Mouse (Mus musculus): ENCODE measurements around the gene Cry2.
A peak's percentile ranks its signal among the peaks of the same experiment; 100 is the strongest.
"Not testable (repeated sequence)": the region's sequence is repeated elsewhere in the genome, so short reads cannot be mapped to it uniquely, and the experiment has no call there.

Gene Cry2

DNA sequence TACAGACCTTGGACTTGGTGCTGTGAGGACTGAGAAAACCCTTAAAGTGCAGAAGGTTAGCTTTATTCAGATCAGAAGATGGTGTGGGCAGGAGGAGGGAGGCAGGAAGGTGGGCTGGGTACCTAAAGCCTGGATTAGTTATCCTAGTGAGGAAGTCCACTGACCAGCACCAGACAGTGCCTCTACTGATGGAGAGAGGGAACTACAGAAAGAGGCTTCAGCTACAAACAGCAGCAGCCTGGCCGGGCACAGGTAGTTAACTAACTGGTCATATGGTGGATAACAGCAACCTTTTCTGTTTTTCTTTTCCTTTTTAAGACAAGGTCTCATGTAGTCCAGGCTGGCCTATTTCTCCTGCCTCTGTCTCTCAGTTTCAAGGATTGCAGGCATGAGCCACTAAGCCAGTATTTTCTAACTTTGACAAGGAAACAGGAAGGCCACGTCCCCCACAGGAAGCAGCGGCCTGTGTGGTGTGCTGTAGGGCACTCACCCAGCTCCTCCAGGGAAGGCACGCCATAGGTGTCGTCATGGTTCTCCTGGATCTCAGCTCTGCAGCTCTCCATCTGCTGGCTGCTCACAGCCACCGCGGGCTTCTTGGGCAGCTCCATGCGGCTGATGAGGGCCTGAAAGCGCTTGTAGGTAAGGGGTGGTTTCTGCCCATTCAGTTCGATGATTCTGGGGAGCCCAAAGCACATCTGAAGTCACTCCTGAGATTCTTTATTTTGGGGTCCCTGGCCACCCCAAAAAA, 11.3 kb downstream of the Cry2 start:
- peak; percentile 17 for DNase-seq (ENCODE audit: low read depth, low spot score)

DNA sequence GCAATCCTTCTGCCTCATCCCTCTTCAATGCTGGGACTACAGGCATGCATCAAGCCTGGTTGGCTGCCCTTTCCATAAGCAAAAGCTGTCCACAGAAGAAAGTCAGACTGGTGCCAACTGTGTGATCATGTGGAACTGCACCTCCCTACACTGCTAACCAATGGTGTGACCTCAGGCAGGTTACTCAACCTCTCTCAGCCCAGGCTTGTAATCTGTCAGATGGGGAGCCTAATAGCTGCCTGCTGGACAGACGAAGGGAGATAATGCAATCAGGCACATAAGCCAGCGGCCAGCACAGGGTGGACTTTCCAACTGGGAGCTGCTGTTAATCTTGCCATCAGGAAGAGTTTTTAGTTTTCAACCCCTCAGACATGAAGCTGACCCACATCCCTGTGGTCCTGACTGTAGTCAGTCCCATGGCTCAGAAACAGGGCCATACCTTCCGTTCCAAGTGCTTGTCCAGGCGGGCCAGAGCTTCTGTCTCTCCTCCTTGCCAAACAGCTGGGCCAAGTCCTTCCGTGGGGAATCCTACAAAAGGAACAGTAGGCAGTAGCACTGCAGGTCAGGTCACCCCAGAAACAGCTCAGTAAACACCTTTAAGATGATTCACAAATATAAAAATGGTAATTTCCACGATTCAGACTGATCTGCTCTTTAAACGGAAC, 12.0 kb downstream of the Cry2 start:
- DNase-seq (ENCODE audit: low read depth, low spot score): no peak

DNA sequence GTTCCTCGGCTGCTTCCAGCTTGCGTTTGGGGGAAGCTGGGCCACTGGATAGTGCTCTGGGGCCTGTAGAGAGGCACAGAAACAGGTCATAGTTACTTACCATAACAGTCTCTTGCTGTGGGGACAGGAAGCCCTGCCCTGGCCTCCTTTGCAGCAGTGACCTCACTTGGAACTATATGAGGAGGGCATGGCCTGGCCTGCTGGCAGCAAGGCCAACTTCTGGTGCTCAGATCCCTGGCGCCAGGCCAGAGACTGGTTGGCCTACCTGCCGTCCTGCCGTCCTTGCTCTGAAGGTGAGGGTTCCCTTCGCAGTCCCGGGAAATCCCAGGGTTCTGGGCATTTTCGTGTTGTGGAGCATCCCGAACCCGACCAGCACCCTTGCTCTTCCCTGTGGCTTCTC, 22.1 kb downstream of the Cry2 start:
- DNase-seq (ENCODE audit: low read depth, low spot score): no peak

DNA sequence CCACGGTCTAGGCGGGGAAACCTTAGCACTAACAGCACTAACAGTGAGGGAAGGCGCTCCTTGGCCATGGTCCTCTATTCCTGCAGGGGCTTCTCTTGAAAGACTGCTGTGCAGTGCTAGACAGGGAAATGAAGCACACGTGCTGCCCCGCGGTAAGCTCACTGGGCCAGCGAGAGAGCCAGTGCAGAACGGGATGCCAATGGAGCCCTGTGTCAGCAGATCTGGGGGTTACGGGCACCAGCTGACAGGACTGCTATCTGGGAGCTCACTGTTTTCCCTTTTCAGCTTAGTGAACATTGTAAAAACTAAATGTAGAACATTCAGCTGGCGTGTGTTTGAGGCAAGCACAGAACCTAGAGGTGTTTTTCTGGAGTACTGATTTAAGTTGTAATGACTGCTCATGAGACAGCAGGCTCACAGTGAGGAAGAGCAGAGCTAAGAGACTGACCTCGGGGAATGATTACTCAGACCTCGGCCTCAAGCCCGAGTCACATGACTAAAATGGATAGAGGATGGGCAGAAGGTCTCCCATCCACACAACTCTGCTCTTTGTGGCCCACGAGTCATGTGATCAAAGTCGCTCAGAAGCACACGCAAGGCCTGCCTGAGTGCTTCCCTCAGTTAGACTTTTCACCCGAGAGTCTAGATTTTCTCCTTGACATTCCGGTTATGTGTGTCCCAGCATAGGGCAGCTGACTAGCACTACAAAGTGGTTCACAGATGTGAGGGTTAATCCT, 25.4 kb downstream of the Cry2 start:
- no peak for DNase-seq (ENCODE audit: low read depth, low spot score)

DNA sequence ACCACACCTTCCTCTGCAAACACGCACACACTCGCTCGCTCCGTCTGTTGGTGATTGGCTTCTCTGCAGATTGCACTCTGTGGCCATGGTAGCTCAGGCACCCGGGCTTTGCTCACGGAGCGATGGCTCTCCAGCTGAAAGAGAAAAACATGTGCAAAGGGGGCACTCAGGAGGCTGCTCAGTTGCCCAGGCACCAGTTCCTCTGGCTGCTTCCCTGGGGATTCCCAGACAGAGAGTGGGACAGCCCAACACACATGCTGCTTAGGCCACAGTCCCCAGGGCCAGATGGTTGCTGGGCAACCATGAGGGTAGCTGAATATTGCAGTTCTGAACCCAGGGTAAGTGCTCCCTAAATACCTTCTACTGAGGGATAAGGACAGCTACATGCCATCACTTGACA, 28.2 kb downstream of the Cry2 start:
- peak; percentile 21 for DNase-seq (ENCODE audit: low read depth, low spot score)

DNA sequence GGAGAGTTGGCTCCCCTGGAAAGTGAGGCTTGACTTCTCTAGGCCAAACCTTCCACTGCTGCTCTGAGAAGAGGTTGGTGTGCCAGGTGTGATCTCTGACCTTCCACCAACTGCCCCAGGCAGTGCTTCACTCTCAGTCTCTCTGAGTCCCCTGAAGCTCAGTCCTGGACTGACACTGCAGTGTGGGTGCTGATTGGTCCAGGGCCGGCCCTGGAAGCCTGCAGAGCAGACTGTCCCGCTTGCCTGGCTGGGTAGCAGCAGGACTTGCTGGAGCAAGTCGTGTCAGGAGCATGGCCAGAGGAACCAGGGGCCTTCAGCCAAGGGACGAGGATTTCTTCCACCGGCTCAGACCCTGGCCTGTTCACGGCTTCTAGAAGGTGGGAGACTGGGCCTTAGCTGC, 29.1 kb downstream of the Cry2 start:
- no peak for DNase-seq (ENCODE audit: low read depth, low spot score)

DNA sequence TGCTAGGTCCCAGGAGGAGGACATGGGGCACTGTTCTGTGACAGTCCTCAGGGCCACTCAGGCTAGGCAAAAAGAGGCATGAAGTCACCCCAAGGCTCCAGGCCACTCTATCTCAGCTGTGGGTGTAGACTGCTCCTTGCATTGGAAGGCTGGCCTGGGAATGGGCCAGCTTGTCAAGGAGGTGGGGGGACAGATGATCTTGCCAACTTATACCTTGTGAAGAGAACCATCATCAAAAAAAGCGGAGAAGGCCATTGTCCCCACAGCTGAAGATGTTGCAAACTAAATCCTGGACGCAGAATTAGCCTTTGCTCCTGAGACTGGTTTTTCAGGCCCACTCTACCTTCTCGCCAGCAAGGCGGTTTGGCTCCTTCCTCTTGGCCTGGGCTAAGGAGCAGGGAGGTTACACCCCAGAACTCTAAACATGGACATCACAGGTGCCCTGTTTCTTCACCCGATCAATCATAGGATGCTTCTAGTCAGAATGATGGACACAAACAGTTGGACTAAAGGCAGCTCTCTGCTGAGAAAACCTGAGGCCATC, 30.0 kb downstream of the Cry2 start:
- no peak for DNase-seq (ENCODE audit: low read depth, low spot score)

DNA sequence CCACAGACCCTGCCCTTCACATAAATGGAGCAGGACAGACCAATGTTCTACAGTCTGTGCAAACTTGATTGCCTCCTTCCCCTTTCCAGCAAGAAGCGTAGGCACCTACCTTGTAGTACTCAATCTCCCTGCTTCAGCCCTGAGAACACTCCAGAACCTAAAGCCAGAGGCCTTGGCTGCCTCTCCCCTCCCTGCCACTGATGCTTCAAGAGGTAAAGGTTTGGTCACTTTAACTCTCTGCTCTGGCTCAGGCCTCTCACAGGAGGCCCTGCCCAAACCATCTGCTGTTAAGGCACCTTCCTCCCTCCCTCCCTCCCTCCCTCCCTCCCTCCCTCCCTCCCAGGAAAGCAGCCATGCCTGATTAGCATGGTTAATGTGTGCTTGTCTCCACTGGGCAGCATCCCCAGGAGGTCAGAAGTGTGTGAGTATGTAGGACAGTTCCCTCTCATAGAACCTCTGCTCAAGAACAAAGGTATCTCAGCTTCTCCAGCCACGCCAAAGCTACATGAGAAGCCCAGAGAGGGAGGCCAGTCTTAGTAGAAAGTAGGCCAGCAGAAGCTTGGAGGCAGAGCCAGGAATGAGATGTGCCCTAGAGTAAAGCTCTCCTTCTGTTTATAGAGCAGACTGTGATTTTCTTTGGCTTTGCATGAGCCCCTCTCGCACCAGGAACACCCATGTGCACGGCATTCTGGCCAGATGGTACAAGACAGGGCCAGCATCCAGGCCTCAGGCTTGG, 31.1 kb downstream of the Cry2 start:
- no peak for DNase-seq (ENCODE audit: low read depth, low spot score)

DNA sequence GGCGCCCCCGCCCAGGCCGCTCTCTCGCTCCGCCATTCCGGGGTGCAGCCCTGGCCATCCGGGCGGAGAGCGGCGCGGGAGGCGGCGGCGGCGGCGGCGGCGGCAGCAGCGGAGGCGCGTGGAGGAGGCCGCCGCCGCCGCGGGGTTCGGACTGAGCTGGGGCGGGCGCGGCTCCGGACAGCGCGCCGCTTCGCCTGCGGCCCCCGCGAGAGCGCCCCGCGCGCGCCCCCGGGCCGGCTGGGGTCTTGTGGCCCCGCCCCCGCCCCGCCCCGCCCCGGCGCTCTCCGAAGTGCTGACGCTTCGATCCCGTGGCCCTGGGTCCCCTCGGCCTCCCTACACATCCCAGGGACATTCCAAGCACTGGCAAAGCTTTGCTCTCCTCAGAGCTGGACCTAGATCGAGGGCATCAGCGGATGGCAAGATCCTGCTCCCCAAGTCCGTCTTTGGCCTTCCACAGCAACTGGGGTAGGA, 32.7 kb downstream of the Cry2 start, which contains the start of gene Mapk8ip1:
Mapk8ip1 (minus strand) TSS at position 173 of the 471 bp plus-strand sequence.
- DNase-seq (ENCODE audit: low read depth, low spot score): no peak

DNA sequence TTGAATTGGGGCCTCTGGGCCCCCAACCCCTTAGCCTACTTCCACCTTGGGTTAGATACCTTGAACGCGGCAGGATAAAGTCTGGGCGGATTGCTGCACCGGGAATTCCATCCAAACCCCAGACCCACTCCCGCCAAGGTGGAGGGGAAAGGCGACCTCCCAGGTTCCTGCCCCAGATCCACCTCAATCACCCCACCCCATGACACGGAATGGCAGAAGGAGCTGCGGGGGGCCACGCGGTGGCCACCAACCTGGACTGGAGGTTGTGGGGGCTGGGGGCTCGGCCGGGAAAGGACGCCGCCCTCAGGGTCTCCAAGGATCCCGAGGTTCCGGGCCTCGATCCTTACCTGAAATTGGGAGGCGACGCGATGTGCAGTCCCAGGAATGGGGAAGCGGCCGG, 33.2 kb downstream of the Cry2 start:
- no peak for DNase-seq (ENCODE audit: low read depth, low spot score)

DNA sequence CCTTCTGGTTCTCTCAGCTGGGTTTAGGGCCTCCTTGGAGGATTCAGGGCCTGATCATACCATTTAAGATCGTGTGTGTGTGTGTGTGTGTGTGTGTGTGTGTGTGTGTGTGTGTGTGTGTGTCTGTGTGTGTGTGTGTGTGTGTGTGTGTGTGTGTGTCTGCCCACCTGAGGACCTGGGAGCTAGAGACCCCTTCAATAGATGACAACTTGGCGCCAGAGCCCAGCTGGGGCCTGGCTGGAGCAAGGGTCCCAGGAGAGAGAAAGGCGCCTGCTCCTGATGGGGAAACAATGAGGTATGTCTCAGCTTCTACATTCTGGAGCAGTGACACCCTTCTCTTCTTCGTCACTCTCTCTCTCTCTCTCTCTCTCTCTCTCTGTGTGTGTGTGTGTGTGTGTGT, 34.0 kb downstream of the Cry2 start:
- DNase-seq (ENCODE audit: low read depth, low spot score): not testable (repeated sequence)

DNA sequence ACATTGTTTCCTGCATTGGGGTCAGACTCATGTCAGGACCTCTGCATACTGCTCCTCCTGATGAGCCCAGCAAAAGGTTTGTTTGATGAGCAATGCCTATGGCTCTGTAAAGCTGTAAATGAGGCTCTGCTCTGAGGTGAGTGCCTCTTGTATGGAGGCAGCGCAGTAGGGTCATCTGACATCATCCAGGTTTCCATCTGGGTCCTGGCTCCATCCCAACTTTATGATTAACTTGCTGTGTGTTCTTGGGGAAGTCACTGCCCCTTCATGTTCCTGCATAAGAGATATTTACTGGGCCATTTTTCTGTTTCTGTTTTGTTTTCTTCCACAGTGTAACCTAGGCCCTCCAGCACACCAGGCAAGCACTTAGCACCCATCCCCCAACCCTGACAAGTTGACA, 36.4 kb downstream of the Cry2 start:
- no peak for DNase-seq (ENCODE audit: low read depth, low spot score)

DNA sequence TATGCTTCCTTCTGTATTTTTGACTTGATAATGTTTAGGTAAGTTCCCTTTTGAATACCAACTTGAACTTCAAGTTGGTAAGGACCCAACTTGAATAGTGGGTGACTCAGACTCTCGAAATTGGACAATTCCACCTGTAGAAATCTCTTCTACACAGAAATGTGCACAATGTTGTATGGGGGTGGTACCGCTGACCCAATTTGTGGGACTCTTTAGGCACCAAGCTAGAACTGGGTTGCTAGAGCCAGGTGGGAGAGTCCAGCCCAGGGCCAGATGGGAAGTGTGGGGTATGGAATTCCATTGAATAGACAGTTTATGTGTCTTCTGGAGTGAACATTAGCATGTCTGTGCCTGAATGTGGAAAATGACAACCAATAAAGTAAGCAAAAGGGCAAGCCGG, 38.3 kb downstream of the Cry2 start:
- DNase-seq (ENCODE audit: low read depth, low spot score): no peak

DNA sequence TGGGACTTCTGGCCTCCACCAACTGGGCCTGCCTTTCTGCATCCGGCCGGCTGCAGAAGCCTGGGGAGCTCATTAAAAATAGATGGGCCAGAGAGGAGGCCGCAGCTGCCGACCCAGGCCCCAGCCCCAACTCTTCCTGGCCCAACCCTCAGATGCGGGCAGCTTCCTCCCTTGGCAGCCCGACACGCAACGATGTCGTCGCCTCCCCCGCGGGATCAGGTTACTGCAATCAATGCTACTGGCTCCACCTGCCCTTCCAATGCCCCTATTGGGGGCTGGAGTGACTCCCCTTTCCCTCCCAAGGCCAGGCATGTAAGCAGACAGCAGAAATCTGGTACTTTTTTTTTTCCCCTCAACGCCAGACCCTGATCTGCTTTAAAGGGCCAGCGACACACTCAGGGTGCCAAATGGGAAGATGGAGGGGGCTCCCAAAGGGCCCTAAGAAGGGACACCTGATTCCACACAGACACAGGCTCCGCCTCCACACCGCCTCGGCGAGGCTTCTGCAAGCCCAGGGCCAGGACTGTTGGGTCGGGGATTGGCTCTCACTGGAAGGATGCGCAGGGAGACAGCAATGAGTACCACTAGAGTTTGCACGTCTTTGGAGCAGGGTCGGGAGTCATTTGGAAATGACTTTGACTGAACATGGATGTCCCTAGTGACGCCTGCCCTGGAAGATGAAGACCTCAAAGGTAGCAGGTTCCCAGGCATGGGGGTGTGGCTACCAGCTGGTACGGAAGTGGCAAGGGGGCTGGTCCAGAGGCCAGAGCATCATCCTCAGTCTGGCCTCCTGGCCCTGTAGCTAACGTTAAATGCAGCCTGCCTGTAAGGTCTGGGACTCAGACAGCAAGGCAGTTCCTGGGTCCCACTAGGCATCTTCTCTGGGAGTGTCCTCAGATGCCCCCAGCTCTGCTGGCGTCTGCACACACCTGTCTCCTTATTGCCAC, 41.3 kb downstream of the Cry2 start:
- DNase-seq (ENCODE audit: low read depth, low spot score): no peak

DNA sequence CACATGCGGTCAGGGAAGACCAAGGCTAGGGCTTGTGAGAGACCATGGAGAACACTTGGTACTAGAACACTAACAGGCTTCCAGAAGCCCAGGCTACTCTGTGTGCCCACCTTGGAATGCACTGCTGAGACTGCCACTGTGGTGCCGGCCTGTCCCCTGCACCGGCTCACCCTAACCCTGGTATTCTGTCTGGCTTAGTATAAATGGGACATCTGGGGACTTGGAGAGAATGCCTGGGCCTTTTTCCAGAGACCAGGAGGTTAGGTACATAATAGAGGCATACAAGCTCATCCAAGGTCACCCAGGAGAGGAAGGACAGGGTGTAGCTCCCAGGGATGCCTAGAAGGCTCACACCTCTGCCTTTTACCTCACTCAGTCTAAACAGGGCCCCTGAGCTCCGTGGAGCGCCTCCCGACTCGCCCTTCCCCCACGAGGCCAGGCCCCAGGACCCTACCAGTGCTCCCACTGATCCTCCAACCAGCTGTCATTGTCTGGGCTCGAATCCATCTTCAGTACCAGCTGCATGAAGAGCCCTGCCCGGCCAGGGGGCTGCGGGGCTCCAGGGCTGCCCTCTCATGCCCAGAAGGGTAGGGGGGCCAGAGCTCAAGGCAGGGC, 42.0 kb downstream of the Cry2 start:
- DNase-seq (ENCODE audit: low read depth, low spot score): no peak

DNA sequence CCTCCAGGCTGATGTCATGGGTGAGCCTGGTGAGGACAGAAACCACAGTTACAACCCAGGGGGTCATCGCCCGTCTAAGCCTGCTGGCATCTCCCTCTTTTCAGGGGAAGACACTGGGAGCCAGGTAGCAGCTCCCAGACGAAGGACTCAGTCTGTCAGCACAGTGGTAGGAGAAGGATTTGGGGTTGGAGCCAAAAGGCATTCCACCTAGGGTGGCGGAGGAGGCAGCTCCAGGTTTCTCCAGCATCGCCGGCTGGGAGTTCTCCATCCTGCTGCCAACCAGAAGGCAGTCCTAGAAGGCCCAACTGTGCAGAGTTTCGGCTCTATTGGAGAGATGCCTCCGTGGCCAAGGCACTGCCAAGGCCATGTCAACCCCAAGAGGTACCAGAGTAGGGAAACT, 42.7 kb downstream of the Cry2 start:
- no peak for DNase-seq (ENCODE audit: low read depth, low spot score)

DNA sequence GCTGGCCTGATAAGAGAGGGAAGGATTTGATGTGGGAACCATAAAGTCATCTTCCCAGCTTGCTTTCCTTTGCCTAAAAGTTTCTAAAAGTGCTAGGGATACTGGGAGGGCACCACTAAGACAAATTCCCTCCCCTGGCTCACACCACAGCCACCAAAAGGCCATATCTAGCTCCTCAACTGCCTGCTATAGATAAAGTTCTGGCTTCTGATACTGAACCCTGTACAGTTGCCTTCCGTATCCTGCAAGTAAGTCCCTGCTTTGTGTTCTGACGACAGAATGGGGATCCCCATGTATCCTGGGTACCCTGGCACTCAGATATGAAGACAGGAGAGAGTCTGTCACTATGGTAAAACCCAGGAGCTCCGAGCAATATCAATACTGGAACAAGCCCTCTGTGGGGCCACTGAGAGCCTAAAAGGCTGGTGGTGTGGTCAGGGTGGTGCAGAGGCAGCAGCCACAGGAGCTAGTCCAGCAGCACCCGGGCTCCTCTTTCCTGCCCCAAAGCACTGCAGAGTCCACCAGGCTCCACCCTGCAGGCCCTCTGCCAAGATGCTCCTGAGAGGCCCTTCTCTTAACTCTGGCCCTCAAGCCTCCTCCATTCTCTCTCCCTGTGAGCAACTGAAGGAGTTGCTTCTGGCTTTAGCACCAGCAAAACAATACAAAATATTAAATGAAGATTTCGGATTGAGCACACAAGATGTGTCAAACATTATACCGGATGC, 43.5 kb downstream of the Cry2 start:
- no peak for DNase-seq (ENCODE audit: low read depth, low spot score)

DNA sequence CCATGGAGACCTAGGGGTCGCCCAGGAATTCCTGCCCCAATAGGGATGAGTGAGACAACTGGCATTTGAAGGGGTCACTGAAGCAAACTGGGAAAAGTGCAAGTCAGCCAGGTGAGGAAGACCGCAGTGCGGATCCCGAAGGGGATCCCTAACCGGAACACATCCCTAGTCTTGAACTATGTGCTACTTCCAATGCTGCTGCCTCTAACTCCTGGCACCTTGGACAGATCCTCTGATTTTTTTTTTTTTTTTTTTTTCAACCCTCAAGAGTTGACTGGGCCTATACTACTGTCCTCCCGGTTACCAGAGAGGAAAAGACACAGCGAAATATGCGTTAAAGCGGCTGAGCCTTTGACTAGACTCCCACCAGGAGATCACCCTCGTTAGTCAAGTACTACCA, 44.2 kb downstream of the Cry2 start:
- DNase-seq (ENCODE audit: low read depth, low spot score): no peak

DNA sequence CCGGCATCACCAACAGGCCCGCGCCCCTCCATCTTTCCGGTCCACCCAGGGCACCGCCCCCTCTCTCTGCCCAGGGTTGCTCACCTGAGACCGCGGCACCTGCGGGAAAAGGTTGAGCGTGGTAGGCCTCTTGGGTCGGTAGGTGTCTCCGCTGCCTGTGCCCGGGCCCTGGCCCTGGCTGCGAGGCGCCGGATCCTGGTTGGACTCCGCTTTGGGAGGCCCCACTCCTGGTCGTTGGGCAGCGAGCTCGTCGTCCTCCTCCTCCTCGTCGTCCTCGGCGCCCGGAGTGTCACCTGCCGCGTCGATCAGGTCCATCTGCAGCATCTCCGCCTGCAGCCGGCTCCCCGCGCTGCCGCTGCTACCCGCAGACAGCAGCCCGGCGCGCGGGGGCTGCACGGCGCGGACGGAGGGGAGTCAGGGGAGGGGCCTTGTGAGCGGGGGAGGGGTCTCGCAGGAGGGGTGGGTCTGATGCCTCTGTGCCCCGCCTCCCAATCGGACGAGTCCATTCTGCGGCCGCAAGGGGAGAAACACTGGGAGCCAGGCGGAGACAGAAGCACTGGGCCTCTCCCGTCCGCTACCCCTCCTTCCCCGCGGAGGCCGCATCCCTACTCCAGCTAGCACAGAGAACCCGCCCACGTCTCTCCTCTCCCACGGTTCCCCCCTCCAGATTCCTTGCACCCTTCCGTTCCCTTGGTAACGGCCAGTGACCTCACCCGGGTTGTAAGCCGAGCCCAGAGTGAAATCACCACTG, 44.8 kb downstream of the Cry2 start:
- DNase-seq (ENCODE audit: low read depth, low spot score): no peak
